Mouse (Mus musculus) embryo, embryonic 11.5 days (tissue): Measurements from ENCODE around the gene Chrng.

Source experiments
- DNase-seq: peaks from one replicate; pipeline ENCODE4 v3.0.0-alpha.2; 2012; ENCODE audit warnings: low read depth, low spot score

Chrng gene

DNA sequence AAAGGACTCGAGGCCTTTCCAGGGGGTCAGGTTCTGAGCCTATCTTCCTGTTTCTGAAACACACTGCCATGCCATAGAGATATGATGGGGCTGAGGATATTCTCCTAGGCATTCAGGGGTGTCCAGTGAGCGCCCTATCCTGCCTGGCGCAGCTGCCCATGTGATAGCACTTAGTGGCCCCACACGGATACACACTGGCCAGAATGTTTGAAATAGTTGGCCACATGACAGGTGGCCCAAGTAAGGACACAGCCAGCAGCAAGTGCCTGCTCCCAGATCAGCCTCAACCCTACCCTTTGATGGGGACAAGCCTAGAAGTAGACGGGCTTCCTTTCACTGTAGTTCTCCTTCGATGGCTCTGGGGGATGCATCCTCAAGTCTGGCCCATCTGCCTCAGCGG, at the start of gene Chrng:
Gene Chrng, plus strand, starts transcription at position 193 of the 400 bp plus-strand sequence.
- no peak for DNase-seq

DNA sequence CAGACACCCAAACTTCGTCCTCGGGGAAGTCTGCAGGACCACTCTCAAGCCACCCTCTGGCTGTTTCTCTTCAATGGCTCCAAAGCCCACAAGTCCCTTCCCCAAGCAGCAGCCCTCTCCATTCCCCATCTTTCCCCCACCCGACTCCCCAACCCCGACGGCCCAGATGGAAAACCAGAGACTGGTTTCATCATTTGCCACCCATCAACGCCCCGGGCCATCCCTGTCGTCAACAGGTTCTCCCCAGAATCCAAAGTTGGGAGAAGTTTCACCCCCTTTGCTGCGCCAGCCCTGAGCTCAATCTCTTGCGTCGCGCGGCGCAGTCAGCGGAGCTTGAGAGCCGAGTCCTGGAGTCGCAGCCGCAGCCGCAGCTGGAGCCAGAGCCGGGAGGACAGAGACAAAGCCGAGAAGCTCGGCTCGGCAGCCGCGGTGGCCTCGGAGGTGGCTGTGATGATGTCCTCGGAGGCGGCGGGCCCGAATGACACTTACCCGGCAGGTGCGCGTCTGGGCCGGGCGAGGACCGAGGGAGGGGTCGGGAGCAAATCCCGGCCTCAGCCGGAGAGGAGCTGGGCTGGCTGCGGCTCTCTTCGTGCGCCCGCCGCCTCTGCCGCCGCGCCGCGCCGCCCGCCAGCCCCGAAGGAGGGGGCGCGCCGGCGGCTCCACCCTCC, 48.8 kb upstream of the Chrng start:
- DNase-seq = no peak

DNA sequence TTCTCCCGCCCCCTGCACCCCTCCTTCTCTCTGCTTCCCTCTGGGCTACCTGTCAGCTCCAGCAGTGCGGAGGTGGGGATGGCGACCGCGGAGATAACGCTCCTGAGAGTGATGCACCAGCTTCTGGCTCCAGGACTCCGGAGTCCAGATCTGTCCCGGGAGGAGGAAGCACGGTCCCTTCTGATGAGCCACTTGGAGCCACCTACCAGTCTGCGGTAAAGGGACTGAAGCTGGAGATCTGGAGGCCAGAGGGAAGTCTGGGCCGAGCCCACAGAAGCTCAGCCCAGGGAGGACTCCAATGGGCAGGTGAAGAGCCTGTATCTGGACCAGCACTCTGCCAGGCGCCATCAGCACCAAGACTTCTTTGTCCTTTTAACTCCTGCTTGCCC, 48.3 kb upstream of the Chrng start, which contains the start of gene Ecel1:
Gene Ecel1, minus strand, starts transcription at position 323 of the 389 bp plus-strand sequence.
- no peak for DNase-seq

DNA sequence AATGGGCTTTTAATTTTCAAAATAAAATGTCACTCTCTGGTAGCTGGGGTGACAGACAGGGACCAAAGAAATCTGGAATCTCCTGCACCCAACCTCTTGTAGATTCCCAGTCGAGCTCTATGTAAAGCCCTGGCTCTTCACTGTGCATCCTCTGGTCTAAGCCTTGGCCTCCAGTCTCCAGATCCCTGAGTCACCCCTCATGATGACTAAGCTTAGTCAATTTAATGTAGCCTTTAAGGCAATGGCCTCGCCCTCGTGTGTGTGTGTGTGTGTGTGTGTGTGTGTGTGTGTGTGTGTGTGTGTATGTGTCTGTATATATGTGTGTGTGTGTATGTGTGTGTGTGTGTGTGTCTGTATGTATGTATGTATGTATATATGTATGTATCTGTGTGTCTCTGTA, 45.1 kb upstream of the Chrng start:
- DNase-seq = no peak

DNA sequence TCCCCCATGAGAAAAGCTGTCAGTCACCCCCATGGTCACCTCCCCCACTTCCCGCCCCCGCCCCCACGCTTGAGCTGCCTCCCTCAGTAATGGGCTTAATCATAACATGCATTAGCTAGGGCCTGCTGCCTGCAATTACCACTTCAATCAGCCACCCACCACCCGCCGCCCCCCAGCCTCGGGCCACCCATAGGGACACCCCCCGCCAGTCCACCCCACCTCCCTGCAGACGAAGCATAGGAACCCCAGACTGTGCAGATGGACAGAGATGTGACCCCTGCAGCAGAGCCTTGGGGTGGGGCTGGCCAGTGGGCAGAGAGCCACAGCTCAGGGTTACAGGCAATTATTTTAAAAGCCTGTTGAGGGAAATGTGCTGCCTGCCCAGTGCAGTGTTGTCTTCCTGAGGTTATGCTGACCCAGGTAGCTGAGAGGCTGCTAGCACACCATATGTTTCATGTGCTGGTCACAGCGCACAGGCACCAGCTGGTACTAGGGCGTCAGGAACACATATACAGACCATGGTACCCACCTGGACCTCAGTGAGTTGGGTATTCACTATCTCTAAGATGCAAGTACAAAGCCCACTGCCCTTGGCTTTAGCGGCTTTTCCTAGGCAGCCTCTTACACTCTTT, 40.2 kb upstream of the Chrng start:
- DNase-seq = no peak

DNA sequence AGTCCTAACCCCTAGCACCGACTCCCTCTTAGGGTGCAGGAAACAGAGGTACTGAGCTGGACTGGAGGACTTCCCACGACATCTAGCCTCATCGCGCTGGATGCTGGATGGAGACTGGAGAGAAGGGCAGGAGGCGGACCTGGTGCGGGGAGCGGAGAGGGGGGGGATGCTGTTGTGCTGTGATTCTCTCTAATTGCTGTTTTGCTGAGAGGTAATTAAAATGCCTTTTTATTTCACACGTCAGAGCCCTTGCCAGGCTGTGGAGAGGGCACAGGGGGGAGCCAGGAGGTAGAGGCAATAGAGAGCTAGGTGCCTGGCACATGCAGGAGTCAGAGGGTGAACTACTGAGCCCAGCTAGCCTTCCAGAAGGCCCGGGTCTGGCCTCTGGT, 39.7 kb upstream of the Chrng start:
- DNase-seq = no peak

DNA sequence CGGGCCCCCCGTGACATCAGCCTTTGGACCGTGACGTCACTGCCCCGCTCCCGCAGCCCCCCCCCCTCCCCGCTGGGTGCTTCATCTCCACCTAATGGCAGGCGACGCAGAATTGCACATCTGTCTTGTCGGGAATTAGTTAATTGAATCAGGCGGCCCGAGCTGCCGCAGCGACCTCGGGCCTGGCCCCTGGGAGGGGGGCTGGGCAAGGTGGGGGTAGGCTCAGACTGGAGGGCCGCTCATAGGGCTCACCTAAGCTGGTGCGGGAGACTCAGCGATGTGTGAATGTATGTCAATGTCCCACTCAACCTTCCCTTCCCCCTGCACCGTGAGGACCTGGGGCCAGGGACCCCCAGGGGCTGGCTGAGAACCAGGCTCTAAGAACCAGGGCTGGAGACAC, 34.0 kb upstream of the Chrng start:
- no peak for DNase-seq

DNA sequence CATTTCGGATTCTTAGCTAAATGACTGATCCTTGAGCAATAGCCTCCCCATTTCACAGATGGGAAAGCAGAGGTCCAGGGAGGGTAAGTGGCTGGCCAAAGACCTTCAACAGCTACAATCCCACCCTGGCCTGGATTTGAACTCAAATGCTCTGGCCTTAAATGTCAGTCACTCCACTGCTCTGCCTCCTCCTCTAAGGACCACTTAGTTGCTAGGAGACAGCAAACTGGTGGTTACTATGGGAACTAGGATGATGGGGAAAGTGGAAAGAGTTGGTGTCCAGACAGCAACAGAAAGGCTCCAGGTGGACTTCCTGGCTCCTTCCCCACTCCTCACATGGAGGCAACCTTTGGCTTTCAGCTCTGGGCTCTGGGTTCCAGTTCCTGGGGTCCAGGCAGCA, 33.1 kb upstream of the Chrng start:
- no peak for DNase-seq

DNA sequence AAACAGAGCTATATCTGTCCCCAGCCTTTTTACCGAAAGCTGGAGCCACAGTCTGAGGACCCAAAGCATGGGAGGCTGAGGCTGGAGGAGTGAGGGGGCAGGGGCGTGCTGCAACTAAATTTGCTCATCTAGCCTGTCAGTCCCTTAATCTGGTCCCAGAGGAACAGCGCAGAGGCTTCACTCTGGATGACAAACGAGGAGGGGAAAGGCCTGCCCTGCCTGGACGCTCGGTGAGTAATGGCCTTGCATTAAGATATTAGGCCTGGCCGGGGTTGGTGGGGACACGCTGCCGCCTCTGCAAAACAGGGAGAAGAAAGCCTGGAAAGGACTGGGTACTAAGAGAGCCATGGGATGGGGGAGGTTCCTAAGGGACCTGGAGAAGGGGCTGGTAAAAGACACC, 32.1 kb upstream of the Chrng start:
- DNase-seq = no peak

DNA sequence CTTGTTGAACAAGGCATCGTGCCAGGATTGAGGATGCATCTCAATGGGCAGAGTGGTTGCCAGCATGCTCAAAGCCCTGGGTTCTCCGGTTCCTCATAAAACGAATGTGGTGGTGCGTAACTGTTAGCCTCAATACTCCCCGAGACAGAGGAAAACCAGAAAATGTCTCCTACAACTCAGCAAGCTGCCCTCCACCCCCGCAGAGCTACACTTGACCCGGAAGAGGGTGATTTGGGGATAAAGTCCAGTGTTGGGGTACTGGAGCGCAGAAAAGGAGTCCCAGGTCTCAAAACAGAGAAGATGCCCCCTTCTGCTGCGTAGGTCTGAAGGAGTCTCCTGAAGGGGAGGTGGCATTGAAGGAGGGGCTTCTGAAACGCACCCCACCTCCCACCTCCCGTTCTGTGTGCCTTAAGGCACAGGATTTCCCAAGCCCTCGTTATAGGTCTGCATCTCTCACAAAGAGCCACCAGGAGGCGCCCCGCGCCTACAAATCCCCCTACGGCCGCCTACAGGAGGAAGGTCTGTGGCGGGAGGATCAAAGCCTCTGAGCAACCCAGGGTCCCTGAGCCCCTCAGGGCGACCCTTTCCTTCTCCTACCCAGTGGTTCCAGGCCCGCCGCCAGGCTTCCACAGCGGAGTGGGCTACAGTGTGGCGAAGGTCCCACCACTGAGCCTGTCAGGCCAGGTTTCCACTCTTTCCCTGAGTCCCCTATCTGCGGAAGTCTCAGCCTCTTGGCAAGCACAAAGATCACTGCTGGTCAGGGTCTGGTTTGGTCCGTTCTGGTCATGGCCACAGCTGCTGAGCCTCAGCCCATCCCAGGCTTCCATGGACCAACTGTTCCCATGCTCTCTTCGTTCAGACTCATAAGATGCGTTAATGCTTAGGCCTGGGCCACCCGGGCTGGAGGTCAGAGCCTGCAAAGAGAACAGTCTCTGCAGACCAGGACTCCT, 30.2 kb upstream of the Chrng start:
- peak; percentile 58 for DNase-seq

DNA sequence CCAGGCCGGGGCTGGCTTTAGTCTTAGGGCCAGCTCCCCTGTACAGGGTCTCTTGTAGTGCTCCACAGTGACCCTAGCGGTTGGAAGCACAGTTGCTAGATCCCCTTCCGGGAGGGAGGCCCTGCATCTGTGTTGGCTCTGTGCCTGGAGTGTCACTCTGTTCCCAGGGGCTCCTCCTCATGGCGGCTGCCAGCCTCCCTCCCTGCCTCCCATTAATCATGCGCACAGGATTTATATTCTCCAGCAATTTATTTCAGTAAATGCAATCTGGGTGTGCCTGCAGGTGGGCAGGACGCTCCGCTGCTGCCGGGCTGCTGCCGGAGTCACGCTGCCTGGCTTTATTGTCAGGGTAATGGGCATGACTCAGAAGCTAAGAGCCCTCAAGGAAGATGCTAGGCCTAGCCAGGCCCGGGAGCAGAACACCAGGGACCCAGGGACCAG, 28.6 kb upstream of the Chrng start:
- DNase-seq = peak; percentile 50

DNA sequence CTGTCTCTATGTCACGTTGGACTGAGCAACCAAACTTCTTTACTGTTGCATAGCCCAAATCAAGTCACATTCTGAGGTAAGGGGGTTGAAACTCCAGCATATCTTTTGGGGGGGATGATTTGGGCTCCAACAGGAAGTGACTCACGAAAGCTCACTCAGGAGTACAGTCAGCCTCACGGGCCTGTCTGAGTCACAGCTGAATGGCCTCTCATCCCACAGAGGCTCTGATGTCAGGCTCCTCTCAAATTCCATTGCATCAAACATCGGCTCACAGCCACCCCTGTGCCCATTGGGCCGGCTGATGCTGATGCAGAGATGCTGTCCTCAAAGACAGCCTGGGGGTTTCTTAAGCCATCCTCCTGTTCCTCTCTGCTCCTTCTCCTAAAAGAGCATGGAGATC, 23.6 kb upstream of the Chrng start:
- DNase-seq = no peak

DNA sequence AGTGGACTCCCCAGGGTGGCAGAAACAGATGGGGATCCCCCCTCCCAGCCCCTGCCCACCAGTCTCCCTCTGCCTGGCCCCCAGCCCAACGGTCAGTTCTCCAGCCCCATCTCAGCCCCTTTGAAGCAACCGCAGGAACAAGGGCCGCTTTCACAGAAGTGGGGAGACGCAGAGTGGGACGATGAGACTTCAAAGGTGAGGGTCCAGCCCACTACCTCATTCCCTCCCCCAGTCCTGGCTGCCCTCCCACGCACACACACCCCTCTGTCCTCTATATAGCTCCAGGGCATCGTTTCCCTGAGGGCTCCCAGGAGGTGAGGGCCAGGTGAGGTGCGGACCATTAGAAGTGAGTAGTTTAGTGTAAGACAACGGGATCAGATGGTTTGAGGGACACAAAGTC, 21.4 kb upstream of the Chrng start, which contains the start of gene Prss56:
Gene Prss56, plus strand, starts transcription at position 301 of the 400 bp plus-strand sequence.
- no peak for DNase-seq

DNA sequence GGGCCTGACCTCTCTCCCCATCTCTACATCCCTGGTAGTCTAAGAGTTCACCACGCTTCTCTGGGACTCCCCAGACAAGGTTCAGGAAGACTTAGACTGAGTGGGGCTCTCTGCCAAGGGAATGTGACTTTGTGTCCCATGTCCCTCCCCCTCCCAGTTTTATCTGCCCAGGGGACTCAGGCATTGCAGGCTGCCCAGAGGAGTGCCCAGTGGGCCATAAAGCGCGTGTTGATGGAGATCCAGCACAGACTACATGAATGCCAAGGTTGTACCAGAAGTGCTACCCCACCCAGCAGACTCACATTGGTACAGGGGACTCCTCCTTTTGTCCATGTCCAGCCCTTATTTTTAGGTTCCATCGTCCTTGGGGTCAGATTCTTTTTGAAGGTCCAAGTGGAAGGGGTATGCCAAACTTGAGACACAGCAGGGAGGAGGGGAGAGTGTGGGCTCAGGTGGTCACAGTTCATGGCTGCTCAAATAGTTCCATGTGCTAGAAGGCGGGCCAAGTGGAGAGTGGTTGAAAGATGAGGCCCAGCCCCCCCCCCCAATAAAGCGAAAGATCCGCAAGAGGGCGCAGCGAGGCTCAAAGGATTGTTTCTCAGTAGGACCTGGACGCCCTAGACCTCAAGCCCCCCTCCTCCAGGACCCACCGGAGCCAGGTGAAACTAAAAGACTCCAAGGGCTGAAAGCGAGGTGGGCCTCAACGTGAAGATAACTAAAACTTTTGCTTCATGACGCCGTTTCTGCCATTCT, 20.3 kb upstream of the Chrng start:
- DNase-seq = no peak

DNA sequence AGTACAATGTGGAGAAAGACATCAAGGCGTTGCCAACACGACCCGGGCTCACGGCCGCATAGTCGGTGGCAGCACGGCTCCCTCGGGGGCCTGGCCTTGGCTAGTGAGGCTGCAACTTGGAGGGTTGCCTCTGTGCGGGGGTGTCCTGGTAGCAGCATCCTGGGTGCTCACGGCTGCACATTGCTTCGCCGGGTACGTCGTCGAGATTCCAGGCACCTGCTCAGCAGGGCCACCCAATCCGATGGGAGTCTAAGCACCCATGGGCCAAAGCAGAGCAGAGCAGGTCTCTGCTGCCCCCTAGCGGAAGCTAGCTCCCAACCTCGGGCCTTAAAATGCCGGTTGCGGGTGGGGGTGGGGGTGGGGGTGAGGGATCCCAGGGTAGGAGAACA, 19.7 kb upstream of the Chrng start:
- DNase-seq = no peak

DNA sequence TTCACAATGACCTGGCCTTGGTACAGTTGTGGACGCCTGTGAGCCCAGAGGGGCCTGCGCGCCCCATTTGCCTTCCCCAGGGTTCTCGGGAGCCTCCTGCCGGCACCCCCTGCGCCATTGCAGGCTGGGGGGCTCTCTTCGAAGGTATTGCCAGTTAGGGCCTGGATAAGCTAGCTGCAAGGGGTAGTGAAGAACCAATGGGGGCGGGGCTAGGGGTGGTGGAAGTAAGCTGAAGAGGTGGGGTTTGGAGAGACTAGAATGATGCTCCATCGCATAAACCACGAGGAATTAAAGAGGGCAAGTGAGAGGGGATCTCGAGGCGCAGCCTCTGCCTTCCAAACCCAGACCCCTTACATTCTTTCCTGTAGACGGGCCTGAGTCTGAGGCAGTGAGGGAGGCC, 18.9 kb upstream of the Chrng start:
- no peak for DNase-seq

DNA sequence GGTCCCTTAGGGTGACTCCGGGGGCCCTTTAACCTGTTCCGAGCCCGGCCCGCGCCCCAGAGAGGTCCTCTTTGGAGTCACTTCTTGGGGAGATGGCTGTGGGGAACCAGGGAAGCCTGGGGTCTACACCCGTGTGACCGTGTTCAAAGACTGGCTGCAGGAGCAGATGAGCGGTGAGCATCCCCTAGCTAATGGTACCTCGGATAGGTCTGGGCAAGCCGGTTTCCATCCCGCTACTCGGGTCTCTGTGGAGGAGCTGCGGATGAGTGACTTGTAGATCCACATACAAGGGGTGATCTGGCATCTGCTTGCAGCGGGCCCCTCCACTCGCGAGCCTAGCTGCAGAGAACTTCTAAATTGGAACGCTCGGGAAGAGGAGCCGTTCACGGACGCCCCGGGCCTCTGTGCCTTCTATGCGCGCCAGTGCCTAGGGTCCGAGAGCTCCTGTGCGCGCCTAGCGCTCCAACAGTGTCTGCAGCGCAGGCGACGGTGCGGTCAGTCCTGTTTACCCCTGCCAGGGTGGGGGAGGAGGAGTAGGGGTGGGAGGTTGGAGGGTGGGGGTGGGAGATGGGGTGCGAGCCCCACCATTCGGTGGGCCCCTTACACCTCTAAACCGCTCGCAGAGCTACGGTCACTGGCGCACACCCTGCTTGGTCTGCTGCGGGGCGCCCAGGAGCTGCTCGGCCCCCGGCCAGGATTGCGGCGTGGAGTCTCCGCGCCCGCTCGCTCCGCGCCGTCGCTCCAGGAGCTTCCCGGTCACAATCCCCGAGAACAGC, 18.0 kb upstream of the Chrng start:
- DNase-seq = no peak

DNA sequence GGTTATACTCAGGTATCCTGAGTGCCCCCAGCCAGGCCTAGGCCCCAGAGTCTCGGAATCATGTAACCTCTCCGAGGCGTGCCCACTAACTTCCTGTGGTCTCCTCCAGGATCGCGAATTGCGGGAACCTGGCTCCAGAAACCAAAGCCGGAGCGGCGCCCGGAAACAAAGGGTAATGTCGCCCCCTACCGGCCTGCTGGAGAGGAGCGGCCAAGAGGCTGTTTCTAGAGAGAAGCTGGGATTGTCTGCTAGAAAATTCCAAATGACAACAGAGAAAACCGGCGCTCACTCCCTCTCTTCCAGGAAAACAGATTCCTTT, 17.5 kb upstream of the Chrng start:
- peak; percentile 71 for DNase-seq

DNA sequence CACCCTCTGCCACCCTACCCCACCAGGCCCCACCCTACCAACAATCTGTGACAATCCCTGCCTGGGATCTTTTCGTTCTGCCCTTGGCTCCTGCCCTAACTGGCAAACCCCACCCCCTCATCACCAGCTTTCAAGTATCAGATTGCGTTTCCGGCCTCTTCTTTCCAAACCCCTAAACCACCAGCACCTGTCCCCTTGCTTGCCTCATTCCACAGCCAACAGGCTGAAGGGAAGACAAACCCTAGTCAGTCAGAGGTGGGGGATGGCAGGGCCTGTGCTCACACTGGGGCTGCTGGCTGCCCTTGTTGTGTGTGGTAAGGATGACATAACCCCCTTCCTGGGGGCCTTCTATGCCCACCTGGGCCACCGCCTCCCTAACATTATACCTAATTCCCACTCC, 14.0 kb upstream of the Chrng start, which contains the start of gene Chrnd:
Gene Chrnd, plus strand, starts transcription at position 179 of the 400 bp plus-strand sequence.
- DNase-seq = no peak

DNA sequence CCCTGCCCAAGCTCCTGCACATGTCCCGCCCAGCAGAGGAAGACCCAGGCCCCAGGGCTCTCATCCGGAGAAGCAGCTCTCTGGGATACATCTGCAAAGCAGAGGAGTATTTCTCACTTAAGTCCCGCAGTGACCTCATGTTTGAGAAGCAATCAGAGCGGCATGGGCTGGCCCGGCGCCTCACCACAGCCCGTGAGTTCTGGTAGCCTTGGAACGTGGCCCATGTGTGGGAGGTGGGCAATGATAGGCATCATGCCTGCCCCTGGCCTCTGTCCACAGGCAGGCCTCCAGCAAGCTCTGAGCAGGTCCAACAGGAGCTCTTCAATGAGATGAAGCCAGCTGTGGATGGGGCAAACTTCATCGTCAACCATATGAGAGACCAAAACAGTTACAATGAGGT, 7.2 kb upstream of the Chrng start:
- no peak for DNase-seq
